Mouse (Mus musculus) testis, postnatal 14 days (tissue): ENCODE data around the gene Fam69a.
"Not testable (repeated sequence)": the region's sequence is repeated elsewhere in the genome, so short reads cannot be mapped to it uniquely, and the experiment has no call there.

Source experiments
- DNase-seq: peaks from one replicate; pipeline ENCODE4 v3.0.0; 2021; ENCODE audit warnings: low spot score

Fam69a gene

GRCm38 (mm10) chr5:107979901-107980300, 7.0 kb downstream of the Fam69a start:
- no peak for DNase-seq

DNA sequence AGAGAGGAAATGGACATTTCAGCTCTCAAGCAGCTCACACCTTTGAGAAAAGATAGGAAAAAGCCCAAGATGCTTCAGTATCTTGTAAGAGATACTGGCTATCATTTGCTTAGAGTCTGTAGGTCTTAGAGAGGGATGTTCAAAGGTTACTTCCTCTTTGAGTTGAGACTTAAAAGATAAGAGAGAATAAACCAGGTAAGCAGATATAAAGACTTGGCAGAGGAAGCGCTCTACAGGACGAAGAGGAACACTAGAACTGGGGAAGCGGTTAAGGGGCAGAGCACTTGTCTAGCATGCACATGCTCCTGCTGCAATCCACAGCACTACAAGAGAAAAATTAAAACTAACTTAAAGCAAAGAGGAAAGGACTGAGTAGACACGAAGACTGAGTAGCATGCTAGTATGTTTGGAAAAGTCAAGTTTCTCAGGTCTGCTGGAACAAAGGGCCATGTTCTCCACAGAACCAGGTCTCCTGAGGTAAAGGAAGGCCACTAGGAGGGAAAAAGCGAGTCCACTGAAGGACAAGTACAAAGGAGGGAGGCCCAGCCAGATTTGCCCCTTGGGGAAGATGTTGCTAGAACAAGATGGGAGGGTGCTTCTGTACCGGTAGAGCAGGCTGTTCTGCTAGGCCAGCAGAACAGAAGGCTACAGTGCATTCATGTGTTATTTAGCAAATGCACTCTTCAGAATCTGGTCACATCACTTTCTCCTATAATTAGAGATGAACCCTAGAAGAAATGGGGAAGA, 8.4 kb downstream of the Fam69a start:
- DNase-seq = no peak

GRCm38 (mm10) chr5:107977640-107978288, 9.1 kb downstream of the Fam69a start:
- DNase-seq = no peak

DNA sequence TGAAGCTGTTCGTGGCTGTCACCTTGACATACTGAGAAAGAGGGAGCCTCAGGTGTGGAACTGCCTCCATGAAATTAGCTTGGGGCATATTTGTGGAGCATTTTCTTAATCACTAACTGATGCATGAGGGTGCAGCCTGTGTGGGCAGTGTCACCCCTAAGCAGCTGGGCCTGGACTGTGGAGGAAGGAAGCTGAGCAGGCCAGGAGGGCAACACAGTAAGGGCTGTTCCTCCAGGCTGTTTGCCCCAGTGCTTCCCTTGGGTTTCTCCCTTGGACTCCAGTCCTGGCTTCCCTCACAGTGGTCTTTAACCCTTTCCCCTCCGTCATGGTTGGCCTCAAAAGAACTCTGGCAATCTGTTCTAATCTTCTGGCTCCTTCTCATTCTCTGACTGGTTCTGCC, 13.6 kb downstream of the Fam69a start:
- no peak for DNase-seq

DNA sequence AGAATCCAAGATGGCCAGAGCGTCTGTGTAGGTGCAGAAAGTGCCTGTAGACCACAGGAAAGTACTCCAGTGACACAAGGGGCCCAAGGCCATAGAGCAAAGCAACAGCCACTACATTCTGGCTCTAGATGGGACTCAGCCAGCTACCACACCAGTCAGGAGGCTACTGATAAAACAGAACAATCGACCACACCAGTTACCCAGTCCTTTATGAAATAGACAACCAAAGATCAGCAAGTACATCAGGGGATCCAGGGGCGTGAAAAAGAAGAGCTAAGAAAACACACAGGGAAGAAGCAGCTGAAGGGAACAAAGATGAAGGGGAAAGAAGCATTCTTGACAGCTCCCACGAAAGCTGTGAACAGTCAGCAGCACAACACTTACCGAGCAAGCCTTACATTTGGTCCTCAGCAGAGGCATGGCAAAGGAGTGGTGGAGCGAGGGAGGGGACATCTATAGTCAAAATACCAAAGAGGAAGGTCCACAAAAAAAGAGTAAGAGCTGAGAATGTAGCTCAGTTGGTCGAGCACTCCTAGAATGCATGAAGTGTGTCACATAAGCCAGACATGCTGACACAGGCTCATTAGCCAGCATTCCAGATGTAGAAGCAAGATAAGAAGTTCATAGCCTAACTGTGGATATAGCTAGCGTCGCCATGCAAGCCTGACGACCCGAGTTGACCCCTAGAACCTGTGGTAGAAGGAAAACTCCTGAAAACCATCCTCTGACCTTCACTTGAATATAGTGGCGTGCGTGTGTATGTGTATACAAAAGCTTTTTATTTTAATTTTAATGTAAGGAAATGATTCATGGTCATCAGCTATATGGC, 14.2 kb downstream of the Fam69a start:
- DNase-seq = no peak

DNA sequence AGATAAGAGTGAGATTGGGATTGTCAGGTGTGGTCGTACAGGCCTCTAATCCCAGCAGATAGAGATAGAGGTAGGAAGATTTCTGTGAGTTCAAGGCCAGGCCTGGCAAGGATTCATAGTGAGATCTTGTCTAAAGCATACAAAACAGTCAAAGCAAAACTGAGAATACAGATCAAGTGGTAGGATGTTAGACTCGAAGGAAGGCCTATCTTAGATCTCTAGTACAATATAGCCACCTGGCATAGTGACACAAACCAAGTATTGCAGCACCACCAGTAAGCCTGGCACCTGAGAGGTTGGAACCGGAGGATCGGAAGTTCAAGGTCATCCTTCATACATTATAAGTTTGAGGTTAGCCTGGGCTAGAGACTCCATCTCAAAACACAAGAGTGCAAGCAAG, 15.8 kb downstream of the Fam69a start:
- no peak for DNase-seq

DNA sequence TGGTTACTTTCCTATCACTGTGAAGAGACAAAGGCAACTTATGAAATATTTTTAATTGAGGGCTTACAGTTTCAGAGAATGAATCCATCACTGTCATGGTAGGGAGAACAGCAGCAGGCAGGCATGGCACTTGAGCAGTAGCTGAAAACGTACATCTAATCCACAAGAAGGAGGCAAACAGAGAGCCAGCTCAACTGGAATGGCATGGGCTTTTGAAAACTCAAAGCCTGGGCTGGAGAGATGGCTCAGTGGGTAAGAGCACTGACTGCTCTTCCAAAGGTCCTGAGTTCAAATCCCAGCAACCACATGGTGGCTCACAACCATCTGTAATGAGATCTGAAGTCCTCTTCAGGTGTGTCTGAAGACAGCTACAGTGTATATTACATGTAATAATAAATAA, 17.1 kb downstream of the Fam69a start:
- DNase-seq = not testable (repeated sequence)

DNA sequence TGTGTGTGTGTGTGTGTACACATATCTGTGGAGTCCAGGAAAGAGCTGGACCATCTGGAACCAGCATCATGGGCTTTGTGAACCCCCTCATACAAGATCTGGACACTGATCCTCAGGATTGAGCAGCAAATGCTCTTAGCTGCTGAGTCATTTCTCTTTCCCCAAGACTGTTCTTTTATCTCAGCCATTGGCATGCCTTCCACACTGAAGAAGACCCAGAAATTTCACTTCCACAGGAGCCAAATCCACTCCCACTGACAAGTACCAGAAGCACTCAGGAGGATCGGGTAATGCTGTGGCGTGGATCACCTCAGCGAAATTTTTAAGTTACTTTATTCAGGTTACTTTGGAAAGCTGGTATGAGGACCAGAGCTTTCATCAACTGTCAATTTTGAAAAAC, 18.8 kb downstream of the Fam69a start:
- no peak for DNase-seq

GRCm38 (mm10) chr5:107966841-107967457, 19.9 kb downstream of the Fam69a start:
- no peak for DNase-seq

DNA sequence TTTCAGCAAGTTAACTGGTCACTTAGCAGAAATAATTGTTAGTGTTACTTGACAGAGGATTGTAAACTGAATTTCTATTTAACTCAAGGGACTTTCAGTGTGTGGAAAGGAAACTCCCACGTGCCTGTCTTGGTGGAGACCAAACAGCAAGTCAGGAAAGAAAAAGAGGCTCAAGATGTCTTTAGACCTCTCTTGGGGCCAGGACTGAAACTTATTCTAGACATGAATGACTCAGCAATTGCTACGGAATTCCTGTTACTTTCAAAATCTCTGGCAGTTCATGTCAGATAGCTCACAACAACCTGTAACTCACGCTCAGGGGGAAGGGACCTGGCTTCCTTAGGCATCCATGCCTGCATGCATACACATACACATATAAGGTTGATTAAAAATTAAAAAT, 20.7 kb downstream of the Fam69a start:
- no peak for DNase-seq

GRCm38 (mm10) chr5:107965355-107965991, 21.4 kb downstream of the Fam69a start:
- no peak for DNase-seq

- DNase-seq = no peak
These were observed 22.7 kb downstream of the Fam69a start for GRCm38 (mm10) chr5:107964031-107964758.

GRCm38 (mm10) chr5:107961438-107962251, 25.2 kb downstream of the Fam69a start:
- DNase-seq = no peak

DNA sequence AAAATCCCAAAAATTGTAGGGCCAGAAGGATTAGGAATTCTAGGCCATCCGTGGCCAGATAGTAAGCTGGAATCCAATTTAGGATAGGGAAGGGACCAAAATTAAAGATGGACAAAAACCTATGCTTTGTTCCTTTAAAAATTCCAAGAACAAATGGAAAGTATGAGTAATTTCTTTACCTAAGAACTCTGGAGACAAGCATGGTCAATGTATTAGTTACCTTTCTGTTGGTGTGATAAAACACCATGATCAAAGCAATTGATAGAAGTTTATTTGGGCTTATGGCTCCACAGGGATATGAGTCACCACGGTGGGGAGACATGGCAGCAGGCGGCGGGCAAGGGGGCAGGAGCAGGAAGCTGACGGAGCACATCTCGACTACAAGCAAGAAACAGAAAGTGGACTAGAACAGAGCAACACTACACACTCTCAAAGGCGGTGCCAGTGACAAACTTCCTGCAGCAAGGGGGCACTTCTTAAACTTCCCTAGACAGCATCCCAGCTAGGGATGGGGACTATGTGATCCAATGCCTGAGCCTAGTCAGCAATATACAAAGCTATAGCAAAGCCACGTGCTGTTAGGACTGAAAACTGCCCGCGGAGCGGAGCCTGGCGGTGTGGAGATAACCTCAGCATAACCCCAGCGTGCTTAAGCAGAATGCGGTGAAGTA, 26.2 kb downstream of the Fam69a start:
- no peak for DNase-seq

GRCm38 (mm10) chr5:107959624-107960300, 27.1 kb downstream of the Fam69a start:
- DNase-seq = no peak

DNA sequence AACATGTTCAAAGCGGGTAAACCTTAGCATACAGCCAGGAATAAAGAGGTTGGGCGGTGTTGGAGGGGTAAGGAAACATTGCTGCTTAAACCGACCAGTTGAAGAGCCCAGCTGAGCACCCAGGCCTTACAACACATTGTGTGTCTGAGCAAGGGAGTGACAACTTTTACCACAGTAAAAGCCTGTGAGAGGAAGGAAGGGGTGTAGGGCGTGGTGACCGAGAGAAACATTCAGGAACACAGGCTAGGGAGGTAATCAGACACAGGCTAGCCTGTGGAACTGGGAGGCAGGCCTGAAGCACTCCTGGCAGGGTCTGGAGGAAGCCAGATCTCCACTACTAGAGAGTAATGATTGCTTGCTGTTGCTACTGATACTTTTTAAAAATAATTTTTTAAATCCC, 36.2 kb downstream of the Fam69a start:
- DNase-seq = no peak

- no peak for DNase-seq
These were observed 37.3 kb downstream of the Fam69a start for GRCm38 (mm10) chr5:107949607-107950006.

DNA sequence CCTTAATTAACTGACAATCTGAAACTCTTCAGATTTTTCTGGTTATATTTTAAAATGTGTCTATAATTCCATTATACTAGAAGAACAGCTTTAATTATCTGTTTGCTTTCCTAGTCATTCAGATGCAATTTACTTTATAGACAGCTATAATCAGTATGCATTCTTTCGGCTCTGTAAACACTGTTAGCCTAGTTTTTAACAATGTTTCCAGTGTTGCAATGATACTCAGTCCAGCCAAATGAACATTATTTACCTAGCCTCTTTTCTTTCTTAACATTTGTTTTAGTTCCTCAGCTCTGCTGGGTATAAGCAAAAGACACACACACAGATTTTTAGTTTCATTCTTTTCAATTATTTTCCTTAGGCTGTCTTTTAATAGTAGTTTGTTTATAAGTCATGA, 38.0 kb downstream of the Fam69a start:
- DNase-seq = no peak

DNA sequence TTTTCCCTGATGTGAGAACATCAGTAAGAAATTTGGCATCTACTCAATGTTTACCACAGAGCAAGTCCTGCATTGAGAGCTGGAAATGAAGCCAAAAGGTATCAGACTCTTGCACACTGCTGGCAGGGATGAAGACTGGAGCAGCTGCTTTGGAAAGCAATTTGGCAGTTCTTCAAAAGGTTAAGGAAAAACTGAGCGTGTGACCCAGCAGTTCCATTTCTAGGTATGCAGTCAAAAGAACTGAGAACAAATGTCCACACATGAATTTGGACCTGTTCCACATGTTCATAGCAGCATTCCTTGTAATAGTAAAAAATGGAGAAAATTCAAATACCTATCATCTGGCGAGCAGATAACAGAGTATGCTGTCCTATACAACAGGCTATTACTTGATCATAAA, 39.3 kb downstream of the Fam69a start:
- DNase-seq = no peak
